Mouse (Mus musculus): ENCODE measurements around the gene Sac3d1. TPM values are rescaled to one million over a fixed set of nuclear protein-coding genes. Genes with fewer than 3 reads are reported as not detected.

Sac3d1 gene
- polyA plus RNA-seq, 1 experiment = 5.6 TPM

GRCm38 (mm10) chr19:6123330-6123729, 4.9 kb upstream of the Sac3d1 start:
- H3K4me3 ChIP-seq (ENCODE audit: insufficient read depth, low read length) = no peak overlapping the region
- H3K27ac ChIP-seq (ENCODE audit: insufficient read depth, low read depth, low read length) = no peak overlapping the region
- H3K4me1 ChIP-seq (ENCODE audit: control insufficient read depth, insufficient read depth, low read length) = peaks cover 2% of the 10 kb centered on the region; the same call in 1 of the 2 replicates
- no peak for TF ChIP-seq CTCF (IDR thresholded peaks at IDR 0.05; ENCODE audit: low read depth, low read length)

GRCm38 (mm10) chr19:6121761-6122160, 3.3 kb upstream of the Sac3d1 start:
- no peak overlapping the region for H3K27ac ChIP-seq (ENCODE audit: insufficient read depth, low read depth, low read length)
- TF ChIP-seq POLR2A (IDR thresholded peaks at IDR 0.05; ENCODE audit: borderline replicate concordance, low read depth, low read length) = no peak
- no peak for TF ChIP-seq CTCF (IDR thresholded peaks at IDR 0.05; ENCODE audit: low read depth, low read length)
- peaks cover 5% of the 10 kb centered on the region for H3K4me1 ChIP-seq (ENCODE audit: control insufficient read depth, insufficient read depth, low read length)
- H3K4me3 ChIP-seq (ENCODE audit: insufficient read depth, low read length) = no peak overlapping the region

GRCm38 (mm10) chr19:6118677-6119185, 281 bp upstream of the Sac3d1 start:
- no peak for TF ChIP-seq POLR2A (IDR thresholded peaks at IDR 0.05; ENCODE audit: borderline replicate concordance, low read depth, low read length)
- Histone ChIP-seq H3K4me3 (ENCODE audit: insufficient read depth, low read length) (peak overlapping the region; percentile 97), H3K27ac (ENCODE audit: insufficient read depth, low read depth, low read length) (peak overlapping the region; percentile 93), H3K4me1 (ENCODE audit: control insufficient read depth, insufficient read depth, low read length) (peaks cover 11% of the 10 kb centered on the region)

GRCm38 (mm10) chr19:6117346-6117985, 984 bp downstream of the Sac3d1 start:
- TF ChIP-seq CTCF (IDR thresholded peaks at IDR 0.05; ENCODE audit: low read depth, low read length) = no peak
- no peak for TF ChIP-seq POLR2A (IDR thresholded peaks at IDR 0.05; ENCODE audit: borderline replicate concordance, low read depth, low read length)
- Histone ChIP-seq H3K27ac (ENCODE audit: insufficient read depth, low read depth, low read length) (peak overlapping the region; percentile 93), H3K4me3 (ENCODE audit: insufficient read depth, low read length) (peak overlapping the region; percentile 97), H3K4me1 (ENCODE audit: control insufficient read depth, insufficient read depth, low read length) (peaks cover 11% of the 10 kb centered on the region)

GRCm38 (mm10) chr19:6116113-6116850, 2.2 kb downstream of the Sac3d1 start:
- no peak overlapping the region for H3K27ac ChIP-seq (ENCODE audit: insufficient read depth, low read depth, low read length)
- no peak for TF ChIP-seq CTCF (IDR thresholded peaks at IDR 0.05; ENCODE audit: low read depth, low read length)
- no peak for TF ChIP-seq POLR2A (IDR thresholded peaks at IDR 0.05; ENCODE audit: borderline replicate concordance, low read depth, low read length)
- peaks cover 11% of the 10 kb centered on the region for H3K4me1 ChIP-seq (ENCODE audit: control insufficient read depth, insufficient read depth, low read length)
- H3K4me3 ChIP-seq (ENCODE audit: insufficient read depth, low read length) = peak overlapping the region; percentile 97; the same call in 1 of the 2 replicates

- H3K4me1 ChIP-seq (ENCODE audit: control insufficient read depth, insufficient read depth, low read length) = peaks cover 9% of the 10 kb centered on the region
- H3K27ac ChIP-seq (ENCODE audit: insufficient read depth, low read depth, low read length) = no peak overlapping the region
- TF ChIP-seq CTCF (IDR thresholded peaks at IDR 0.05; ENCODE audit: low read depth, low read length) (no peak), POLR2A (IDR thresholded peaks at IDR 0.05; ENCODE audit: borderline replicate concordance, low read depth, low read length) (no peak)
- no peak overlapping the region for H3K4me3 ChIP-seq (ENCODE audit: insufficient read depth, low read length)
Observed at GRCm38 (mm10) chr19:6113116-6113515, 5.3 kb downstream of the Sac3d1 start.

- 0 out of 2 replicates have a peak, but pooled peaks cover 3% of the 10 kb centered on the region for H3K4me1 ChIP-seq (ENCODE audit: control insufficient read depth, insufficient read depth, low read length)
- TF ChIP-seq POLR2A (IDR thresholded peaks at IDR 0.05; ENCODE audit: borderline replicate concordance, low read depth, low read length) = no peak
- TF ChIP-seq CTCF (IDR thresholded peaks at IDR 0.05; ENCODE audit: low read depth, low read length) = no peak
- no peak within 1 kb of the TSS for H3K27ac ChIP-seq (ENCODE audit: insufficient read depth, low read depth, low read length)
Observed at GRCm38 (mm10) chr19:6105586-6105985, 12.9 kb downstream of the Sac3d1 start, which contains the start of gene Naaladl1. Gene Naaladl1, plus strand, starts transcription at chr19:6105782.

GRCm38 (mm10) chr19:6104476-6104875, 14.0 kb downstream of the Sac3d1 start:
- H3K4me1 ChIP-seq (ENCODE audit: control insufficient read depth, insufficient read depth, low read length) = peaks cover 3% of the 10 kb centered on the region
- no peak overlapping the region for H3K27ac ChIP-seq (ENCODE audit: insufficient read depth, low read depth, low read length)
- H3K4me3 ChIP-seq (ENCODE audit: insufficient read depth, low read length) = no peak overlapping the region
- TF ChIP-seq CTCF (IDR thresholded peaks at IDR 0.05; ENCODE audit: low read depth, low read length) (no peak), POLR2A (IDR thresholded peaks at IDR 0.05; ENCODE audit: borderline replicate concordance, low read depth, low read length) (no peak)

More at GRCm38 (mm10) chr19:6105586-6105985, 12.9 kb downstream of the Sac3d1 start, which contains the start of gene Naaladl1:
- H3K4me3 ChIP-seq (ENCODE audit: insufficient read depth, low read length) = no peak within 1 kb of the TSS

- H3K4me1 ChIP-seq (ENCODE audit: control insufficient read depth, insufficient read depth, low read length) = peaks cover 21% of the 10 kb centered on the region
- H3K27ac ChIP-seq (ENCODE audit: insufficient read depth, low read depth, low read length) = no peak overlapping the region
- TF ChIP-seq POLR2A (IDR thresholded peaks at IDR 0.05; ENCODE audit: borderline replicate concordance, low read depth, low read length) (no peak), CTCF (IDR thresholded peaks at IDR 0.05; ENCODE audit: low read depth, low read length) (no peak)
- H3K4me3 ChIP-seq (ENCODE audit: insufficient read depth, low read length) = no peak overlapping the region
Observed at GRCm38 (mm10) chr19:6102169-6102853, 16.1 kb downstream of the Sac3d1 start.

Measured in bone marrow macrophage, adult 2 months (primary cell).